Mouse (Mus musculus): Measurements from ENCODE around the gene Klf6. TPM values are rescaled to one million over a fixed set of nuclear protein-coding genes. Genes with fewer than 3 reads are reported as not detected.

The Klf6 gene
- total and polyA plus RNA-seq, 3 experiments: 26.3 to 104 (median 101) TPM

DNA sequence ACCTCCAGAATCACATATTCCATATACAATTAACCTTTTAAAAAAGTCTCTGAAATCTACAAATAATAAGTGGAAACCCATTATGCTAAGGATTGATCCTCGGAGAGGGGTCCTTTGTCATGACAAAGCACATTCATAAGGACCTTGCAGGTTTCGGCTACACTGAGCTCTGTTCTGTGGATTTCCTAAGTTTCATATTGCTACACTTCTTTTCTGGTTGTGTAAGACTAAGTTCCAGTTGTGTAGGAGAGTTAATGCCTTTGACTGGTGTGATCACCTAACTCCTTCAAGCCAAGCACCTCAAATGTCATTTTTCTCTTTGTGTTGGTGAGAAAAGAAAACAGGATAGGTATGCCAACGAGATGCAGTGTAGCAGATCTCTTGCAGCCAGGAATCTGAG is 12.4 kb downstream of the Klf6 start:
- TF ChIP-seq TAL1 (conservative IDR thresholded peaks at IDR 0.05; ENCODE audit: low read depth, low read length): no peak
- no peak for TF ChIP-seq CTCF (IDR thresholded peaks at IDR 0.05; ENCODE audit: low read depth, low read length)
- TF ChIP-seq GATA1 (IDR thresholded peaks at IDR 0.05; ENCODE audit: borderline replicate concordance, low read length): no peak
- no peak for TF ChIP-seq POLR2AphosphoS5 (IDR thresholded peaks at IDR 0.05; ENCODE audit: insufficient replicate concordance, low read depth, low read length)
- TF ChIP-seq GATA2 (IDR thresholded peaks at IDR 0.05; ENCODE audit: borderline replicate concordance, low read depth, low read length): no peak
- Histone ChIP-seq H3K4me3 (ENCODE audit: low read depth, low read length) (no peak overlapping the region), H3K4me1 (ENCODE audit: insufficient read depth, low read depth, low read length) (no peaks in the 10 kb centered on the region), H3K27me3 (ENCODE audit: insufficient read depth, low read length) (peaks cover 9% of the 10 kb centered on the region; the same call in 1 of the 2 replicates), H3K36me3 (replicated peaks) (peaks cover 10% of the 10 kb centered on the region), H3K9me3 (replicated peaks) (no peaks in the 10 kb centered on the region)
- no peak for DNase-seq (ENCODE audit: low spot score)
- ATAC-seq (ENCODE audit: extremely low read depth, insufficient number of reproducible peaks, low FRiP score, poor library complexity, severe bottlenecking): no peak

DNA sequence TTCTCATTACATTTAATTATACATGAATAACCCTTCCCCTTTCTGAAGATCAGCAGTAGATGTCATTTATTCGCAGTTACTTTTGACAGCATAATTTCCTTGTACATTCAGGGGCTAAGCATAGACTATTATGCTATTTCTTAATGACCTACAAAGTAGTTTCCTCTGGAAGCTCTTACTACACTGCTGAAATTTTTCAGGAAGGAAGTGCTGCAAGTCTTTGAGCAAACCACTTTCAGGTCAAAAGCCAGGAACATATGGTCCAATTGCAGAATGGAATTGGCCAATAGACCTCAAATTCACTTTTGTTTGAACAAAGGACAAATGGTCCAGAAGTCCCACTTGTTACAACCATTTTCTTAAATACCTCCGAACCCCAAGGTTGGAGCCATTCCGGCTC is 14.2 kb downstream of the Klf6 start:
- no peak for DNase-seq (ENCODE audit: low spot score)
- peaks cover 10% of the 10 kb centered on the region; the same call in 1 of the 2 replicates for H3K27me3 ChIP-seq (ENCODE audit: insufficient read depth, low read length)
- TF ChIP-seq TAL1 (conservative IDR thresholded peaks at IDR 0.05; ENCODE audit: low read depth, low read length): no peak
- TF ChIP-seq GATA2 (IDR thresholded peaks at IDR 0.05; ENCODE audit: borderline replicate concordance, low read depth, low read length): no peak
- no peak for TF ChIP-seq GATA1 (IDR thresholded peaks at IDR 0.05; ENCODE audit: borderline replicate concordance, low read length)
- TF ChIP-seq POLR2AphosphoS5 (IDR thresholded peaks at IDR 0.05; ENCODE audit: insufficient replicate concordance, low read depth, low read length): no peak
- TF ChIP-seq CTCF (IDR thresholded peaks at IDR 0.05; ENCODE audit: low read depth, low read length): no peak
- H3K4me1 ChIP-seq (ENCODE audit: insufficient read depth, low read depth, low read length): no peaks in the 10 kb centered on the region
- H3K4me3 ChIP-seq (ENCODE audit: low read depth, low read length): no peak overlapping the region
- peaks cover 2% of the 10 kb centered on the region for H3K36me3 ChIP-seq (replicated peaks)
- no peak for ATAC-seq (ENCODE audit: extremely low read depth, insufficient number of reproducible peaks, low FRiP score, poor library complexity, severe bottlenecking)
- H3K9me3 ChIP-seq (replicated peaks): no peaks in the 10 kb centered on the region

DNA sequence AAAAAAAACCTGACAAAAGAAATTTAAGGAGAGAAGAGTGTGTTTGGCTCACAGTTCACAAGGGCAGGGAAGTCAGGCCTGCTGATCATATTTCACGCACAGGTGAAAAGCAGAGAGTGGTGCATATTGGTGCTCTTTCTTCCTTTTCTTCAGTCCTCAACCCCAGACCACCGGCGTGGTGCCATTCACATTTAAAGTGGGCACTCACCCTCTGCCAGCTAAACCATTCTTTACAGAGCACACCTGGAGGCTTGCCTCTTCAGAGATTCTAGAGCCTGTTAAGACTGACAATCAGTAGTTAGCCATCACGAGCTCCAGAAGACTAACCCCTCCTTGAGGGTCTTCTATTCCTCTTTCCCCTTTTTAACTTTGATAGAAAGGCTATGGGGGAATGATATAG is 17.5 kb downstream of the Klf6 start:
- no peak for TF ChIP-seq POLR2AphosphoS5 (IDR thresholded peaks at IDR 0.05; ENCODE audit: insufficient replicate concordance, low read depth, low read length)
- TF ChIP-seq GATA2 (IDR thresholded peaks at IDR 0.05; ENCODE audit: borderline replicate concordance, low read depth, low read length): no peak
- no peak for TF ChIP-seq CTCF (IDR thresholded peaks at IDR 0.05; ENCODE audit: low read depth, low read length)
- no peak for TF ChIP-seq TAL1 (conservative IDR thresholded peaks at IDR 0.05; ENCODE audit: low read depth, low read length)
- no peak for TF ChIP-seq GATA1 (IDR thresholded peaks at IDR 0.05; ENCODE audit: borderline replicate concordance, low read length)
- no peaks in the 10 kb centered on the region for H3K9me3 ChIP-seq (replicated peaks)
- H3K27me3 ChIP-seq (ENCODE audit: insufficient read depth, low read length): peaks cover 21% of the 10 kb centered on the region; the same call in 1 of the 2 replicates
- no peak for ATAC-seq (ENCODE audit: extremely low read depth, insufficient number of reproducible peaks, low FRiP score, poor library complexity, severe bottlenecking)
- no peaks in the 10 kb centered on the region for H3K4me1 ChIP-seq (ENCODE audit: insufficient read depth, low read depth, low read length)
- no peak overlapping the region for H3K4me3 ChIP-seq (ENCODE audit: low read depth, low read length)
- H3K36me3 ChIP-seq (replicated peaks): no peaks in the 10 kb centered on the region
- no peak for DNase-seq (ENCODE audit: low spot score)

DNA sequence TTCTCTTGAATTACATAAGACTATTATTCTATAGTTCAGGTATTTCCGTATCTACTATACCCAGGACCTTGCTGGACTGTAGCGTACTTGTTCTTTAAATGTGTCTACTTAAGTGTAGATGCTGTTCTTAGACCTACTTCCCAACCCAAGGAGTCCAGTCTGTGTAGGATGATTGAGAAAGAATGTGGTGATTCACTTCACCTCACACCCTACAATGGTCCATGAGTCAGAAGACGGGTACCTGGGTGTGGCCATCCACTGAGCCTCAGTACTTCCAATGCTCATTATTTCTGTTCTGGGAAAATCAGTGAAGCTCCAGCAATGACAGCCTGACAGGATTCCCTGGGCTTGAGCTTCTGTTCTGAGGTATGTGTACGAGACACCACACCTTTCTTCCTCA is 25.5 kb downstream of the Klf6 start:
- ATAC-seq (ENCODE audit: extremely low read depth, insufficient number of reproducible peaks, low FRiP score, poor library complexity, severe bottlenecking): no peak
- H3K36me3 ChIP-seq (replicated peaks): no peaks in the 10 kb centered on the region

DNA sequence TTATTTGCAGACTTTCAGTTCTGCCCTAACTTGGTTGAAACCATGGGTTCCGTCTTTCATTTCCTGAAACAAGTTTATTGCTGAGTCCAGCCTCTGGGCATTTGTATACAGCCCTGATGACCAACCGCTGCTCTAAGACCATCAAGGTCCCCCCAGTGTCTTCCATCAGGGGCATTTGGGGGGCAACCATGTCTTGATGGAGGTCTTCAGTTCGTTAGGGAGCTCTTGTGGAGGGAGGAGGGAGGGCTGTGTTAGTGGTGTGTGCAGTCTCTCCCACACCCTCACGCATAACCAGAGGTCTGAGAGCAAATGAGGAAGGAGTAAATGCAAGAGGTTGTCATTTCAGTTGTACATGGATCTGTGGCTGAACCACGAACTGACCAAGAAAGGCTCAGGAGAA is 26.9 kb downstream of the Klf6 start:
- H3K4me3 ChIP-seq (ENCODE audit: low read depth, low read length): no peak overlapping the region
- H3K36me3 ChIP-seq (replicated peaks): no peaks in the 10 kb centered on the region
- H3K27me3 ChIP-seq (ENCODE audit: insufficient read depth, low read length): peaks cover 26% of the 10 kb centered on the region
- H3K9me3 ChIP-seq (replicated peaks): no peaks in the 10 kb centered on the region
- H3K4me1 ChIP-seq (ENCODE audit: insufficient read depth, low read depth, low read length): 0 out of 2 replicates have a peak, but pooled peaks cover 2% of the 10 kb centered on the region
- no peak for DNase-seq (ENCODE audit: low spot score)
- TF ChIP-seq GATA2 (IDR thresholded peaks at IDR 0.05; ENCODE audit: borderline replicate concordance, low read depth, low read length): no peak
- no peak for TF ChIP-seq CTCF (IDR thresholded peaks at IDR 0.05; ENCODE audit: low read depth, low read length)
- TF ChIP-seq TAL1 (conservative IDR thresholded peaks at IDR 0.05; ENCODE audit: low read depth, low read length): no peak
- no peak for TF ChIP-seq POLR2AphosphoS5 (IDR thresholded peaks at IDR 0.05; ENCODE audit: insufficient replicate concordance, low read depth, low read length)
- no peak for TF ChIP-seq GATA1 (IDR thresholded peaks at IDR 0.05; ENCODE audit: borderline replicate concordance, low read length)
- no peak for ATAC-seq (ENCODE audit: extremely low read depth, insufficient number of reproducible peaks, low FRiP score, poor library complexity, severe bottlenecking)

More for the DNA sequence above, 25.5 kb downstream of the Klf6 start:
- H3K4me3 ChIP-seq (ENCODE audit: low read depth, low read length): no peak overlapping the region
- no peak for TF ChIP-seq TAL1 (conservative IDR thresholded peaks at IDR 0.05; ENCODE audit: low read depth, low read length)
- TF ChIP-seq POLR2AphosphoS5 (IDR thresholded peaks at IDR 0.05; ENCODE audit: insufficient replicate concordance, low read depth, low read length): no peak
- no peak for TF ChIP-seq CTCF (IDR thresholded peaks at IDR 0.05; ENCODE audit: low read depth, low read length)
- no peak for TF ChIP-seq GATA1 (IDR thresholded peaks at IDR 0.05; ENCODE audit: borderline replicate concordance, low read length)
- TF ChIP-seq GATA2 (IDR thresholded peaks at IDR 0.05; ENCODE audit: borderline replicate concordance, low read depth, low read length): no peak
- DNase-seq (ENCODE audit: low spot score): no peak
- H3K9me3 ChIP-seq (replicated peaks): no peaks in the 10 kb centered on the region
- H3K27me3 ChIP-seq (ENCODE audit: insufficient read depth, low read length): peaks cover 24% of the 10 kb centered on the region
- 0 out of 2 replicates have a peak, but pooled peaks cover 2% of the 10 kb centered on the region for H3K4me1 ChIP-seq (ENCODE audit: insufficient read depth, low read depth, low read length)

DNA sequence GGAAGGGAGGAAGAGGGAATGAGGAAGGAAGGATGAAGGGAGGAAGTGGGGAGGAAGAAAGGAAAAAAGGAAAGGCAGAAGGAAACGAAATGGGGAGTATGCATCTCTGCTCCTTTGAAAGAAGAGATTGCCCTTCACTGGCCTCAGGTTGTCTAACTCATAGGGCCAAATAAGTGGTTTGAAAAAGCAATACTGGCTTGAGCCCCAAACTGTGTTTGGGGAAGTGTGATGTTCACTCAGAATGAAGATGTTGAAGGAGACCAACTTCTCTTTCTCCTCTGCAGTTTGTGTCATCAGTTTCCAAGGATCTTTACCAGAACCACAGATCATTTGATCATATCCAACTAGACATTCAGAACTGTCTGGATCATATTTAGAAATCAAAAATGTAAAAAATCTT is 27.4 kb downstream of the Klf6 start:
- no peak overlapping the region for H3K4me3 ChIP-seq (ENCODE audit: low read depth, low read length)
- DNase-seq (ENCODE audit: low spot score) (no peak), ATAC-seq (ENCODE audit: extremely low read depth, insufficient number of reproducible peaks, low FRiP score, poor library complexity, severe bottlenecking) (no peak)
- H3K9me3 ChIP-seq (replicated peaks): no peaks in the 10 kb centered on the region
- 0 out of 2 replicates have a peak, but pooled peaks cover 2% of the 10 kb centered on the region for H3K4me1 ChIP-seq (ENCODE audit: insufficient read depth, low read depth, low read length)
- no peak for TF ChIP-seq CTCF (IDR thresholded peaks at IDR 0.05; ENCODE audit: low read depth, low read length)
- no peak for TF ChIP-seq GATA1 (IDR thresholded peaks at IDR 0.05; ENCODE audit: borderline replicate concordance, low read length)
- TF ChIP-seq POLR2AphosphoS5 (IDR thresholded peaks at IDR 0.05; ENCODE audit: insufficient replicate concordance, low read depth, low read length): no peak
- TF ChIP-seq TAL1 (conservative IDR thresholded peaks at IDR 0.05; ENCODE audit: low read depth, low read length): no peak
- no peak for TF ChIP-seq GATA2 (IDR thresholded peaks at IDR 0.05; ENCODE audit: borderline replicate concordance, low read depth, low read length)
- no peaks in the 10 kb centered on the region for H3K36me3 ChIP-seq (replicated peaks)
- peaks cover 26% of the 10 kb centered on the region for H3K27me3 ChIP-seq (ENCODE audit: insufficient read depth, low read length)

All from G1E (cell line).